Mouse (Mus musculus) erythroblast, embryonic 14.5 days (primary cell): Measurements from ENCODE around the gene Ipo13.

Experiments used
- GATA1 ChIP-seq: IDR thresholded peaks from 2 replicates; pipeline ENCODE4 v1.6.1; 2012; ENCODE audit warnings: low read length, inconsistent platforms, mixed read lengths
- TAL1 ChIP-seq: IDR thresholded peaks from 3 replicates; pipeline ENCODE4 v1.6.1; 2012; ENCODE audit warnings: low read length, inconsistent platforms, mixed read lengths

GRCm38 (mm10) chr4:117914591-117915442 is at the start of gene Ipo13:
- no peak for TF ChIP-seq GATA1
- TF ChIP-seq TAL1 = no peak
